Comparison of ENCODE assay signal across 29 mouse cellular contexts in genomic region chr13:18043154-18043553, GRCm38 (mm10).
"Had no signal": no experiment of that assay in that cellular context is flagged by ENCODE, and none has a peak within 500 bp of the region (broad histone marks: within the 10 kb centered on the region; RNA-seq: fewer than 3 reads in every experiment).

No protein-coding gene starts in this region.

- H3K27ac ChIP-seq: embryonic facial prominence, embryonic 10.5 days; embryonic facial prominence, embryonic 12.5 days; embryonic facial prominence, embryonic 13.5 days; embryonic facial prominence, embryonic 15.5 days; forebrain, embryonic 10.5 days; forebrain, embryonic 12.5 days; forebrain, embryonic 13.5 days; forebrain, embryonic 15.5 days; gastrocnemius, adult 2 months; heart, adult 2 months had no signal

- H3K27me3 ChIP-seq: embryonic facial prominence, embryonic 12.5 days; embryonic facial prominence, embryonic 13.5 days; embryonic facial prominence, embryonic 15.5 days; forebrain, embryonic 12.5 days; forebrain, embryonic 13.5 days; forebrain, embryonic 15.5 days had no signal

- H3K9me3 ChIP-seq: embryonic facial prominence, embryonic 10.5 days; embryonic facial prominence, embryonic 12.5 days; embryonic facial prominence, embryonic 13.5 days; embryonic facial prominence, embryonic 15.5 days; forebrain, embryonic 10.5 days; forebrain, embryonic 12.5 days; forebrain, embryonic 13.5 days; forebrain, embryonic 15.5 days had no signal

- H3K4me2 ChIP-seq: embryonic facial prominence, embryonic 12.5 days; embryonic facial prominence, embryonic 13.5 days; embryonic facial prominence, embryonic 15.5 days; forebrain, embryonic 12.5 days; forebrain, embryonic 13.5 days; forebrain, embryonic 15.5 days had no signal

- H3K9ac ChIP-seq: embryonic facial prominence, embryonic 12.5 days; embryonic facial prominence, embryonic 13.5 days; embryonic facial prominence, embryonic 15.5 days; forebrain, embryonic 12.5 days; forebrain, embryonic 13.5 days; forebrain, embryonic 15.5 days; forebrain, postnatal 0 days had no signal

- H3K4me3 ChIP-seq: embryonic facial prominence, embryonic 10.5 days; embryonic facial prominence, embryonic 12.5 days; embryonic facial prominence, embryonic 13.5 days; embryonic facial prominence, embryonic 15.5 days; erythroblast, embryonic 14.5 days; forebrain, embryonic 10.5 days; forebrain, embryonic 12.5 days; forebrain, embryonic 13.5 days; forebrain, embryonic 15.5 days; gastrocnemius, adult 2 months; heart, adult 2 months had no signal

- DNase-seq: cerebellum, adult 2 months; cerebellum, adult 8-10 months; cerebellum, adult 9-10 months; cerebellum, adult 9-11 months; cerebellum, postnatal 10 days; cerebellum, postnatal 14 days; cerebellum, postnatal 25 days; cerebellum, postnatal 36 days; embryo, embryonic 11 days; forebrain, postnatal 0 days; gastrocnemius, adult 2 months; gastrocnemius, postnatal 10 days; gastrocnemius, postnatal 14 days; gastrocnemius, postnatal 25 days; gastrocnemius, postnatal 36 days; heart, adult 11 months; heart, adult 18-20 months; heart, adult 2 months had no signal

- H3K4me1 ChIP-seq: embryonic facial prominence, embryonic 10.5 days; embryonic facial prominence, embryonic 12.5 days; embryonic facial prominence, embryonic 13.5 days; embryonic facial prominence, embryonic 15.5 days; forebrain, embryonic 10.5 days; forebrain, embryonic 12.5 days; forebrain, embryonic 13.5 days; forebrain, embryonic 15.5 days had no signal

- H3K36me3 ChIP-seq: embryonic facial prominence, embryonic 10.5 days; embryonic facial prominence, embryonic 12.5 days; embryonic facial prominence, embryonic 13.5 days; embryonic facial prominence, embryonic 15.5 days; forebrain, embryonic 10.5 days; forebrain, embryonic 12.5 days; forebrain, embryonic 15.5 days had no signal

- ATAC-seq: forebrain, embryonic 13.5 days; forebrain, embryonic 14.5 days; forebrain, embryonic 15.5 days; forebrain, embryonic 16.5 days; forebrain, postnatal 0 days had no signal
